Mouse (Mus musculus): ENCODE data around the gene Pank2.

- TF ChIP-seq CHD2 (IDR thresholded peaks at IDR 0.05; ENCODE audit: low read depth, low read length) = no peak
- no peak for TF ChIP-seq ZC3H11A (IDR thresholded peaks at IDR 0.05; ENCODE audit: borderline replicate concordance, low read depth, low read length)
- no peak for TF ChIP-seq MAFK (IDR thresholded peaks at IDR 0.05; ENCODE audit: insufficient read depth, low read depth, low read length)
- no peak for TF ChIP-seq ZNF384 (IDR thresholded peaks at IDR 0.05; ENCODE audit: low read depth, low read length)
- no peak for TF ChIP-seq HCFC1 (IDR thresholded peaks at IDR 0.05; ENCODE audit: borderline replicate concordance, insufficient read depth, low read length)
These were observed 83.3 kb downstream of the Pank2 start for GRCm38 (mm10) chr2:131345556-131345955.

All from ES-E14 (cell line).